Mouse (Mus musculus) CH12.LX (cell line): ENCODE measurements around the gene Wdr59. TPM values are rescaled to one million over a fixed set of nuclear protein-coding genes. Genes with fewer than 3 reads are reported as not detected.

ENCODE experiments used
- DNase-seq: peaks from one replicate; pipeline ENCODE4 v3.0.0-alpha.2; 2013; ENCODE audit errors: extremely low read depth
- H3K27ac ChIP-seq: 2 replicates; pipeline ENCODE4 v1.5.1; 2012; ENCODE audit warnings: low read depth, mild to moderate bottlenecking, control low read depth, moderate library complexity; ENCODE audit not compliant: insufficient read depth
- H3K27me3 ChIP-seq: replicated peaks from 2 replicates; pipeline ENCODE3; 2012; ENCODE audit warnings: inconsistent platforms
- H3K36me3 ChIP-seq, 2 experiments: replicated peaks in 1 of 2; 2 replicates each; pipeline versions ENCODE3 to v1.6.1; 2012; ENCODE audit warnings: inconsistent platforms in 1 of 2, low read length in 1 of 2, mild to moderate bottlenecking in 1 of 2, mixed read lengths in 1 of 2, moderate library complexity in 1 of 2; ENCODE audit not compliant: control insufficient read depth in 1 of 2, insufficient read depth in 1 of 2
- H3K4me1 ChIP-seq, 2 experiments: 2 replicates each; pipeline ENCODE4 v1.6.1; 2012; ENCODE audit warnings: inconsistent platforms in 1 of 2, moderate library complexity in 1 of 2; ENCODE audit not compliant: insufficient read depth in 2 of 2, control insufficient read depth in 1 of 2
- H3K4me2 ChIP-seq: 2 replicates; pipeline ENCODE4 v1.6.1; 2012; ENCODE audit warnings: low read depth, mild to moderate bottlenecking, control low read depth; ENCODE audit not compliant: poor library complexity, insufficient read depth, severe bottlenecking
- H3K4me3 ChIP-seq, 3 experiments: fragments of 150-350 bp in 1 of 3; sonication (generic) in 1 of 3; replicated peaks in 1 of 3; 2 replicates each; pipeline versions ENCODE3 to v1.5.1; 2011 to 2012; ENCODE audit warnings: low read depth in 2 of 3, low read length in 2 of 3, mild to moderate bottlenecking in 2 of 3, moderate library complexity in 2 of 3, control low read depth in 1 of 3, improper control_type of control experiment in 1 of 3, inconsistent platforms in 1 of 3, mixed read lengths in 1 of 3; ENCODE audit not compliant: poor library complexity in 1 of 3
- H3K79me2 ChIP-seq: replicated peaks from 2 replicates; pipeline ENCODE4 v1.6.1; 2012; ENCODE audit warnings: mild to moderate bottlenecking, moderate library complexity; ENCODE audit not compliant: control insufficient read depth, poor library complexity, insufficient read depth, severe bottlenecking; ENCODE audit errors: extremely low read depth
- H3K9ac ChIP-seq: 2 replicates; pipeline ENCODE4 v1.6.1; 2012; ENCODE audit warnings: low read depth, mild to moderate bottlenecking, control low read depth, moderate library complexity; ENCODE audit not compliant: insufficient read depth
- H3K9me3 ChIP-seq: replicated peaks from 2 replicates; pipeline ENCODE3; 2012; ENCODE audit warnings: low read length, inconsistent platforms, mixed read lengths
- CHD2 ChIP-seq: IDR thresholded peaks from 2 replicates; pipeline ENCODE4 v1.6.1; 2011; ENCODE audit warnings: low read length, improper control_type of control experiment
- E2F4 ChIP-seq: IDR thresholded peaks from 2 replicates; pipeline ENCODE4 v1.6.1; 2011; ENCODE audit warnings: low read depth, low read length, improper control_type of control experiment; ENCODE audit not compliant: insufficient replicate concordance
- ETS1 ChIP-seq: conservative IDR thresholded peaks from 2 replicates; pipeline ENCODE4 v1.6.1; 2012; ENCODE audit warnings: low read depth, mild to moderate bottlenecking, inconsistent platforms, low read length, improper control_type of control experiment, moderate library complexity
- GABPA ChIP-seq: IDR thresholded peaks from 2 replicates; pipeline ENCODE4 v1.6.1; 2012; ENCODE audit warnings: low read depth, low read length, improper control_type of control experiment, inconsistent platforms; ENCODE audit not compliant: insufficient replicate concordance
- IRF4 ChIP-seq: IDR thresholded peaks from 2 replicates; pipeline ENCODE4 v1.6.1; 2014; ENCODE audit warnings: low read depth, mild to moderate bottlenecking, inconsistent platforms, low read length, improper control_type of control experiment
- KAT2A ChIP-seq: IDR thresholded peaks from 2 replicates; pipeline ENCODE4 v1.6.1; 2012; ENCODE audit warnings: low read length, improper control_type of control experiment, inconsistent platforms; ENCODE audit not compliant: insufficient replicate concordance
- MAFK ChIP-seq: IDR thresholded peaks from 2 replicates; pipeline ENCODE4 v1.6.1; 2011; ENCODE audit warnings: low read length, improper control_type of control experiment; ENCODE audit not compliant: insufficient replicate concordance
- MAX ChIP-seq: IDR thresholded peaks from 2 replicates; pipeline ENCODE4 v1.6.1; 2011; ENCODE audit warnings: low read length, improper control_type of control experiment
- MAZ ChIP-seq: IDR thresholded peaks from 2 replicates; pipeline ENCODE4 v1.6.1; 2012; ENCODE audit warnings: low read depth, mild to moderate bottlenecking, inconsistent platforms, low read length, improper control_type of control experiment, moderate library complexity
- MYC ChIP-seq: IDR thresholded peaks from 2 replicates; pipeline ENCODE4 v1.6.1; 2011; ENCODE audit warnings: low read depth, mild to moderate bottlenecking, improper control_type of control experiment, low read length
- NRF1 ChIP-seq: IDR thresholded peaks from 2 replicates; pipeline ENCODE4 v1.6.1; 2014; ENCODE audit warnings: low read depth, mild to moderate bottlenecking, inconsistent platforms, low read length, improper control_type of control experiment, moderate library complexity
- PAX5 ChIP-seq: IDR thresholded peaks from 2 replicates; pipeline ENCODE4 v1.6.1; 2012; ENCODE audit warnings: low read length, inconsistent platforms, mixed read lengths
- POLR2AphosphoS2 ChIP-seq: IDR thresholded peaks from 2 replicates; pipeline ENCODE4 v1.6.1; 2011; ENCODE audit warnings: low read depth, low read length, improper control_type of control experiment
- RAD21 ChIP-seq: IDR thresholded peaks from 2 replicates; pipeline ENCODE4 v1.6.1; 2011; ENCODE audit warnings: low read depth, mild to moderate bottlenecking, low read length, improper control_type of control experiment, moderate library complexity
- SMC3 ChIP-seq: IDR thresholded peaks from 2 replicates; pipeline ENCODE4 v1.6.1; 2011; ENCODE audit warnings: low read depth, low read length, improper control_type of control experiment
- ZNF384 ChIP-seq: IDR thresholded peaks from 2 replicates; pipeline ENCODE4 v1.6.1; 2012; ENCODE audit warnings: low read depth, low read length, improper control_type of control experiment, inconsistent platforms
- dilution Hi-C: fragments of 300-500 bp; cut with MboI; formaldehyde crosslinking; loops from 2 replicates; pipeline ENCODE4 v1.14.3; 2020; ENCODE audit warnings: low sequenced_read_pairs; ENCODE audit not compliant: extremely low pct_unique_long_range_greater_than_20kb, extremely low pct_ligation_motif_present
- in situ Hi-C: fragments of 300-500 bp; cut with MboI; formaldehyde crosslinking; loops from 3 replicates; pipeline ENCODE4 v1.14.3; 2019; ENCODE audit warnings: low sequenced_read_pairs, low pct_ligation_motif_present, low pct_unique_long_range_greater_than_20kb, mixed read lengths
- polyA plus RNA-seq: library from polyadenylated mRNA; unstranded; fragments of >175 nt; gene quantifications from 2 replicates; pipeline ENCODE4 v1.2.1, GENCODE M21; 2012; ENCODE audit warnings: low read depth; ENCODE audit not compliant: insufficient read length
- total RNA-seq, 2 experiments: library from RNA; depleted of rRNA; stranded (reverse); fragments of 300-350 nt in 1 of 2; fragments of >200 nt in 1 of 2; gene quantifications; 2 replicates each; pipeline ENCODE4 v1.2.3; 2012 to 2014

Wdr59 gene
- total and polyA plus RNA-seq, 3 experiments: 6.2 to 15.6 (median 8.1) TPM

GRCm38 (mm10) chr8:111561824-111562223, 39.9 kb upstream of the Wdr59 start:
- dilution Hi-C loops: no loop called here
- peak; percentile 70 for DNase-seq
- H3K79me2 ChIP-seq: no peaks in the 10 kb centered on the region
- no peak for TF ChIP-seq KAT2A
- TF ChIP-seq MAFK: no peak
- TF ChIP-seq NRF1: no peak
- TF ChIP-seq E2F4: no peak
- no peak for TF ChIP-seq MAX
- TF ChIP-seq MYC: no peak
- TF ChIP-seq, all 38 proteins: peak for 0
- Histone ChIP-seq H3K27me3 (no peaks in the 10 kb centered on the region), H3K4me1 (peaks cover 0 to 22% of the 10 kb centered on the region in 2 experiments; a peak in 2 of 4 replicates), H3K27ac (no peak overlapping the region), H3K9me3 (no peaks in the 10 kb centered on the region), H3K4me3 (no peak overlapping the region), H3K36me3 (peaks cover 0 to 4% of the 10 kb centered on the region in 2 experiments), H3K4me2 (peak overlapping the region; percentile 36; the same call in 1 of the 2 replicates), H3K9ac (no peak overlapping the region)
- in situ Hi-C loops: no loop called here

DNA sequence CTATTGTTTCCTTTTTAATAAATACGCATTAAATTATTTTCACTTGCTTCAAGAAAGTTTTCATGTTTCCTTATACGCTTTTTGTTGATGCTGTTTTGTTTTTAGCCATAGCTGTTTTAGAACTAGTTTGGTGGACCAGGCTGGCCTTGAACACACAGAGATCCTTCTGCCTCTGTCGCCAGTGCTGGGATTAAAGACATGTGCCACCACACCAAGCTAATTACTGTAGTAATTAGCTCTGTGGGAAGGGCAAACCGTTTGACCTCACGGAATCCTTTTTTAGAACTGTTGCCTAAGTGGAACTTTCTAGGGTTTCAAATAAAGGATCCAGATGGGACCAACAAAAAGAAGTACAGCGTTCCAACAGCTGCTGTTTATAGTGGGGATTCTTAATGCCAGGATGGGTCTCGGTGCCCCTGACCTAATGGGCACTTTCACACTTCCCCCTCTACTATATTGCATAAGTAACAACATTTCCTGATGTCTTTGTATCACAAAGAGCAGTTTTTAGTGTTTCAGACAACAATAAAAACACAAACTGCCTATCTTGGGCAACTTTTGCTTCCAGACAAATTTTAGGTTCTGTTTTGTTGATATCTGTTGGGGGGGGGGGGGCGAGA, 29.7 kb upstream of the Wdr59 start:
- Histone ChIP-seq H3K4me1 (peaks cover 0 to 28% of the 10 kb centered on the region in 2 experiments; a peak in 2 of 4 replicates), H3K27ac (no peak overlapping the region)

GRCm38 (mm10) chr8:111550002-111550870, 28.3 kb upstream of the Wdr59 start:
- dilution Hi-C loops (no loop called here), in situ Hi-C loops (no loop called here)
- peaks cover 0 to 6% of the 10 kb centered on the region in 2 experiments for H3K36me3 ChIP-seq
- TF ChIP-seq ZNF384 (no peak), RAD21 (no peak), POLR2AphosphoS2 (no peak), GABPA (no peak)
- peaks cover 0 to 25% of the 10 kb centered on the region in 2 experiments; a peak in 2 of 4 replicates for H3K4me1 ChIP-seq
- no peaks in the 10 kb centered on the region; the same call in 1 of the 2 replicates for H3K79me2 ChIP-seq
- H3K4me3 ChIP-seq: no peak overlapping the region
- H3K9ac ChIP-seq: no peak overlapping the region
- no peaks in the 10 kb centered on the region for H3K9me3 ChIP-seq
- DNase-seq: no peak
- H3K4me2 ChIP-seq: no peak overlapping the region
- no peaks in the 10 kb centered on the region for H3K27me3 ChIP-seq
- H3K27ac ChIP-seq: no peak overlapping the region

More for the DNA sequence above, 29.7 kb upstream of the Wdr59 start:
- Histone ChIP-seq H3K9ac (no peak overlapping the region), H3K4me2 (no peak overlapping the region), H3K9me3 (no peaks in the 10 kb centered on the region), H3K36me3 (peaks cover 0 to 9% of the 10 kb centered on the region in 2 experiments), H3K27me3 (no peaks in the 10 kb centered on the region), H3K79me2 (no peaks in the 10 kb centered on the region), H3K4me3 (no peak overlapping the region)
- DNase-seq: no peak
- TF ChIP-seq MAZ: no peak
- TF ChIP-seq ETS1: no peak
- TF ChIP-seq IRF4: no peak
- TF ChIP-seq CHD2: no peak
- TF ChIP-seq NRF1: no peak
- TF ChIP-seq PAX5: no peak
- no peak for TF ChIP-seq SMC3
- in situ Hi-C loops (no loop called here), dilution Hi-C loops (no loop called here)
